Mouse (Mus musculus): ENCODE data around the gene Mkrn2os. TPM values are rescaled to one million over a fixed set of nuclear protein-coding genes. Genes with fewer than 3 reads are reported as not detected.

The Mkrn2os gene
- polyA plus RNA-seq, 1 experiment from 2014 or later = 0.25 TPM

DNA sequence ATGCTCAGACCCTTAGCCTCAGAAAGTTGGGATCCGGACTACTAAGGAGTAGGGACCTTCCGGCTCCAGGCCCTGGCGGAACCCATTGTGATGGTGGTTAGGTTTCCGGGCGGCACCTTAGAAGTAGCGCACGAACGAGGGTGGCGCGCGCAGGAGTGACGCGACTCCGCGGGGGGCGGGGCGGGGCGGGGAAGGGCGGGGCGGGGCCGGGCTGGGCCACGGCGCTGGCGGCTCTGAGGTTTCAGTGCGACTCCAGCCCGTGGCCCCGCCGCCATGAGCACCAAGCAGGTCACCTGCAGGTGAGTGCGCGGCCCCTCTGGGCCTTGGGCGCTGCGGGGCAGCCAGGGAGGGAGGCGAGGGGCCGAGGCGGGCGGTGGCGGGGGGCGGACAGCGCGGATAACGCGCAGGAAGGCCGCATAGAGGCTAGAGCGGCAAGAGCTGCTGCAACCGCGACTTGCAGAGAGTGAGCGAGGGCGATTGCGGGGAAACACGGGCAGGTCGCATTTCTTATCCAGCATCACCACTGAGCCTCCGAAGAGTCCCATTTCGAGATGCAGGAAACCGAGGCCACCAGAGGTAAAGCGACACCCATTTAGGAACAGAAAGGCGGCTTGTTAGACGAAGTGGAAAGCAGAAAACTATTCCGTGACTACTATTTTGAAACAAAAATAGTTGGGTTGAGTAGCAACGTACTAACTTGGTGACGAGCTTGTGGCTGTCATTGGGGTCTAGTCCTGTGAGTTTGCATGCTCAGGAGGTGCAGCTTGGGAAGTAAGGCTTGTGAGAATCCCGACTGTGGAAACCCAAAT is 9.5 kb upstream of the Mkrn2os start, which contains the start of gene Mkrn2:
Gene Mkrn2 (plus strand): TSS at position 188 of the 809 bp plus-strand sequence.
- Histone ChIP-seq H3K4me3 (peak within 1 kb of the TSS; percentile 87), H3K9ac (peak within 1 kb of the TSS; percentile 89), H3K27ac (peak within 1 kb of the TSS; percentile 69; the same call in 1 of the 2 replicates), H3K9me3 (no peaks in the 10 kb centered on the region), H3K4me2 (peak within 1 kb of the TSS; percentile 73), H3K4me1 (peaks cover 12% of the 10 kb centered on the region), H3K36me3 (no peaks in the 10 kb centered on the region), H3K27me3 (no peaks in the 10 kb centered on the region)
- peak; percentile 90 for ATAC-seq (ENCODE audit: borderline replicate concordance, extremely low read depth, low FRiP score, low TSS enrichment)
- under 1% methylated on average over 58 of the region's 61 CpGs for WGBS

DNA sequence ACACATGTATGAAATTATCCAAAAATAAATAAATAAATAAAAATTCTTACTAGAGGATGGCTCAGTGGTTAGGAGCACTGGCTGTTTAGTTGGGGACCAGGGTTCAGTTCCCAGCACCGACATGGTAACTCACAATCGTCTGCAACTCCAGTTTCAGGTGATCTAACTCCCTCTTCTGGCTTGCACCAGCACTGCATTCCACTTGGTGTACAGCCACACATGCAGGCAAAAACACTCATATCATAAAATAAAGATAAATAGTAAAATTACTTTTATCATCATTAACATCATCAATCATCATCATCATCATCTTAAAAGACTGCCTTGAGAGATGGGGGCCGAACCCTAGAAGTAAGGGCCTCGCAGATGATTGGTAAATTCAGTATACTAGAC is 8.9 kb upstream of the Mkrn2os start:
- Histone ChIP-seq H3K36me3 (no peaks in the 10 kb centered on the region), H3K27ac (no peak overlapping the region), H3K9me3 (no peaks in the 10 kb centered on the region), H3K4me2 (peak overlapping the region; percentile 49), H3K27me3 (no peaks in the 10 kb centered on the region), H3K4me3 (peak overlapping the region; percentile 87), H3K9ac (no peak overlapping the region), H3K4me1 (peaks cover 12% of the 10 kb centered on the region)
- 0 out of 2 replicates have a peak, but pooled peaks have one; percentile 20 for ATAC-seq (ENCODE audit: borderline replicate concordance, extremely low read depth, low FRiP score, low TSS enrichment)
- WGBS = 58% methylated on average over 4 of the region's 4 CpGs

DNA sequence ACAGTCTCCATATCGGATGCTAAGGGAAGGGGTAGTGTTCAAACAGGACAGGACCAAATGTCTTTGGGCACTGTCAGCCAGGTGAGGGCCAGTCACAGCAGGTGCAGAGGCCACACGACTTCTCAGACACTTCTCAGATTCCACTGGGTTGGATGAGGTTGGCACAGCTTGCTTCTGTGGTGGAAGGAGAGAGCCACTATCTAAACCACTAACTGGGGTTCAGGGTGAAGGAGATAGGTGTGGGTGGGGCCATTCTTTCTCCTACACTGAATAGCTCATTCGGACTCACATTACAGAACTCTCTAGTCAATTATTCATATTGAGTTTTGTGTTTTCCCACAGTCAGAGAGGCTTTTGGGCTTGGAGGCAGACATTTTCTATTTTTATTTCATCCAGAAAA is 3.3 kb upstream of the Mkrn2os start:
- Histone ChIP-seq H3K4me2 (no peak overlapping the region), H3K4me1 (no peaks in the 10 kb centered on the region), H3K9ac (no peak overlapping the region), H3K36me3 (no peaks in the 10 kb centered on the region), H3K27ac (no peak overlapping the region), H3K9me3 (no peaks in the 10 kb centered on the region), H3K4me3 (no peak overlapping the region), H3K27me3 (no peaks in the 10 kb centered on the region)
- 62% methylated on average over 3 of the region's 3 CpGs for WGBS
- ATAC-seq (ENCODE audit: borderline replicate concordance, extremely low read depth, low FRiP score, low TSS enrichment) = no peak

DNA sequence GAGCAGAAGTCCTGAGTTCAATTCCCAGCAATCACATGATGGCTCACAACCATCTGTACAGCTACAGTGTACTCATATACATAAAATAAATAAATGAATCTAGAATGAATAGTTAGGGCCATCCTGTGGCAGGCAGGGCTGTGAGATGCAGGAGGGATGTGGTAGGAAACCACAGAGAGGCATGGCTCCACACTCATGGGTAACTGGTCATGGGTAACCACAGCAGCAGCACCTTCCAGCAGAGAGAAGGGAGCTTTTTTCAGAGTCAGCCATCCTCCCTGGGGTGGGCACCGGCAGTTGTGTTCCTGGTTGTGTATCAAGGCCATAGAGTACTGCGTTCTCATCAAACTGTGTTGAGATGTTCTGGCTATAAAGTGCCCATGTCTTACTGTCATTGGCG is 2.1 kb upstream of the Mkrn2os start:
- ATAC-seq (ENCODE audit: borderline replicate concordance, extremely low read depth, low FRiP score, low TSS enrichment) = no peak
- H3K9me3 ChIP-seq = no peaks in the 10 kb centered on the region

DNA sequence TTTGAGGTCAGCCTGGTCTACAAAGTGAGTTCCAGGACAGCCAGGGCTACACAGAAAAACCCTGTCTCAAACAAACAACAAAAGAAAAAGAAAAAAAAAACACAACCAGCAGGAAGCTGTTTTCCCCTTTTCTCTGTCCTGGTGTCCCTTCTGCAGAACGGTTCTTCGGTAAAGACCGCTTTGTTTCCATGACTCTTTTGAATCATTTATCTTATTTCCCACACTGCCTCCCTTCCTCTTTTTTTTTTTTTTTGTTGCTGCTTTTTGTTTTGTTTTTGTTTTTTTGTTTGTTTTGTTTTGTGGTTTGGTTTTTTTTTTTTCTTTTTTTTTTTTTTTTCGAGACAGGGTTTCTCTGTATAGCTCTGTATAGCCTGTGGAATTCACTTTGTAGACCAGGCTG is 876 bp upstream of the Mkrn2os start:
- Histone ChIP-seq H3K27me3 (no peaks in the 10 kb centered on the region), H3K36me3 (no peaks in the 10 kb centered on the region), H3K27ac (no peak overlapping the region), H3K9me3 (no peaks in the 10 kb centered on the region), H3K4me3 (no peak overlapping the region), H3K4me2 (no peak overlapping the region), H3K4me1 (no peaks in the 10 kb centered on the region), H3K9ac (no peak overlapping the region)
- no peak for ATAC-seq (ENCODE audit: borderline replicate concordance, extremely low read depth, low FRiP score, low TSS enrichment)
- WGBS = 77% methylated on average over 4 of the region's 4 CpGs

More for the DNA sequence above, 2.1 kb upstream of the Mkrn2os start:
- no peak overlapping the region for H3K4me3 ChIP-seq
- no peaks in the 10 kb centered on the region for H3K36me3 ChIP-seq
- H3K4me2 ChIP-seq = no peak overlapping the region
- no peaks in the 10 kb centered on the region for H3K4me1 ChIP-seq
- no peak overlapping the region for H3K27ac ChIP-seq
- H3K9ac ChIP-seq = no peak overlapping the region
- no peaks in the 10 kb centered on the region for H3K27me3 ChIP-seq
- 75% methylated on average over 3 of the region's 3 CpGs for WGBS

DNA sequence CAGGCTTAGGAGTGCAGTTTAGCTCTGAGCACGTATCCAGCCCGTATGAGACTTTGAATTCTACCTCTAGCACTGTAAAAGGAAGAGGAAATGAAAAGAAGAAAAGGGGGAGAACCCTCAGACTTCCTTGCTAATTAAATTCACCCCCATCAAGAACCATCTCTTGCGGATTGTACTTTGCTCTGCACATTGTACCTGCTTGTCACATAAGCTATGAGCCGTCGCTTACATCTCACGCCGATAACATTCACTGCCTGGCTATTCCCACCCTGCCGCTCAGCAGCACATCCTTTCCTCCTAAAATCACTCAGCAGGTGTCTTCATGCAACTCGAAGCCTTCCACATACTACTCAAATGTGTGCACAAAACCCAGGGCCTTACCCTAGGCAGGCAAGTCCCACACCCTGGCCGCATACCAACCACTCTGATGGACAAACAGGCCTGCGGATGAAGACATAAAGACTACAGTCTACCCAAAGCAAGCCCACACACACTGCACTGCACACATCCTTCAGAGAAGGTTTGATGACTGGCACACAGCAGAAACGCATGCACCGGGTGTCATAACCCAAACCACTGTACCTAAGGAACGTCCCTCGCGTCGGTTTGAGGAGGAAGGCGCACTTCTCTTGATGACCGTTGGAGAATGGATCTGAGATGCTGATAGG is 550 bp downstream of the Mkrn2os start:
- no peaks in the 10 kb centered on the region for H3K9me3 ChIP-seq
- H3K4me2 ChIP-seq = no peak overlapping the region
- no peak overlapping the region for H3K27ac ChIP-seq
- H3K36me3 ChIP-seq = no peaks in the 10 kb centered on the region
- no peaks in the 10 kb centered on the region for H3K4me1 ChIP-seq
- ATAC-seq (ENCODE audit: borderline replicate concordance, extremely low read depth, low FRiP score, low TSS enrichment) = no peak; the same call in 1 of the 2 replicates
- H3K9ac ChIP-seq = no peak overlapping the region
- H3K4me3 ChIP-seq = no peak overlapping the region
- H3K27me3 ChIP-seq = no peaks in the 10 kb centered on the region
- 79% methylated on average over 19 of the region's 19 CpGs for WGBS

DNA sequence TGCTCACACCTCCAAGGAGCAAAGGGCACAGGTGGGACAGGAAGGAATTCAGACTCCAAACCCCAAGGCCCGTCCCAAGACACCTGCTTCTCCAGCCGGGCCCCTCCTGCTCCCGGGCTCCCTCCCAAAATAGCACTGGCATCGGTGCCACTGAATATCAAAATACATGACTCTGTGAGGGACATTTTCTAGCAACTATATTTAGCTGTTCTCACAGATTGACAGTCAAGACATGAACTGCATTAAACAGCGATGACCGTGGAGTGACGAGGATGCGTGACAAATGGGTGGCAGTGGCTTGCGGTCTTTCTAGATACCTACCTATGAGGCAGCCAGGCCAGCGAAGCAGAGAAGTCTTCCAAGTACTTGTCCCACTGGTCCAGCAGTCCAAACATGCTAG is 6.1 kb downstream of the Mkrn2os start:
- no peaks in the 10 kb centered on the region for H3K4me1 ChIP-seq
- H3K9ac ChIP-seq = no peak overlapping the region
- H3K36me3 ChIP-seq = no peaks in the 10 kb centered on the region
- H3K4me2 ChIP-seq = no peak overlapping the region
- no peak for ATAC-seq (ENCODE audit: borderline replicate concordance, extremely low read depth, low FRiP score, low TSS enrichment)
- no peak overlapping the region for H3K4me3 ChIP-seq
- WGBS = 82% methylated on average over 10 of the region's 10 CpGs
- H3K9me3 ChIP-seq = no peaks in the 10 kb centered on the region
- no peak overlapping the region for H3K27ac ChIP-seq
- H3K27me3 ChIP-seq = no peaks in the 10 kb centered on the region

DNA sequence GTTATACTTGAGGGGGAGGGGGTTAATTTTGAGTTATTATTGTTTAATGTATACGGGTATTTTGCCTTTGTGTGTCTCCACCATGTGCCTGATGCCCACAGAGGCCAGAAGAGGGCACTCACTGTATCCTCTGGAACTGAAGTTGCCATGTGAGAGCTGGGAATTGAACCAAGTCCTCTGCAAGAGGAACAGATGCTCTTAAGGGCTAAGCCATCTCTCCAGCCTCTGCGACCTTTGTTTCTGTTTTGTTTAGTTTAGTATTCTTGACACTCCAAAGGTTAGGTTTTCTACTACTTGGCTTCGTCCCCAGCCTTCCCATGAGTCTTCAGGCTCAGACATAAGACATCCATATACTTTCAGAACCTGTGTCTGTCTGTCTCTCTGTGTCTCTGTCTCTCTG is 8.2 kb downstream of the Mkrn2os start:
- H3K9me3 ChIP-seq = no peaks in the 10 kb centered on the region
- H3K27me3 ChIP-seq = no peaks in the 10 kb centered on the region
- no peak overlapping the region for H3K4me3 ChIP-seq
- H3K4me1 ChIP-seq = no peaks in the 10 kb centered on the region
- H3K4me2 ChIP-seq = no peak overlapping the region
- WGBS = 60% methylated on average over 3 of the region's 3 CpGs
- ATAC-seq (ENCODE audit: borderline replicate concordance, extremely low read depth, low FRiP score, low TSS enrichment) = no peak
- H3K9ac ChIP-seq = no peak overlapping the region
- H3K36me3 ChIP-seq = no peaks in the 10 kb centered on the region
- H3K27ac ChIP-seq = no peak overlapping the region

DNA sequence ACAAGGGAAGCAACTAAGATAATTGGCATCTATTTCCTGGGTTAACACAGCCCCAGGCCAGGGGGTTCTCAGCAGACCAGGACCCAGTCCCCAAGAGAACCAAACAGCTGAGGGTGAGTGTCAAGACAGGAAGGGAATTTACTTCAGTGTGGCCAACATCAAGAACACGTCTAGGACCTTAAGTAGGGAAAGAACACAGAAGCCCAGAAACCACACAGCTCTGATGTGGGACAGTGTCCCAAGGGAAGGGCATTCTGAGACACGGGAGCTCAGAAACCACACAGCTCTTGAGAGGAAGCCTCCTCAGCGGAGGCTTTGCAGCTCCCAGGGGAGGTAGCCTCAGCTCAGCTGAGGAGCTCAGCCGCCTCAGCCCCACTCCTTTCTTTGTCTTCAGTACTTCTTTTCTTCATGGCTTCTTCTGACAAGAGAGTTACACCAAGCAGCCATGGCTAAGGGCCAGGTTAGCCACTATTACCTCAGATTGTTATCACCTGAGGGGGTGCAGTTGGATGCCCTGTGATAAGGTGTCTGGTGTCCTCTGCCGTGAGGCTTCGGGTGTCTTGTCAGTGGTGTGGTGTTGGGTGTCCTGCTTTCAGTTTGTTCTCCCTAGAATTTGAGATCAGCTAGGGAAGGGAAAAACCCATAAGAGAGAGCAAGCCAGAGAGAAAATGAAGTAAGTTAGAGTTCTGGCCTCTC is 8.8 kb downstream of the Mkrn2os start:
- H3K36me3 ChIP-seq = 0 out of 2 replicates have a peak, but pooled peaks cover 3% of the 10 kb centered on the region
- no peak overlapping the region for H3K27ac ChIP-seq
- no peaks in the 10 kb centered on the region for H3K27me3 ChIP-seq
- H3K4me1 ChIP-seq = no peaks in the 10 kb centered on the region
- no peak overlapping the region for H3K4me3 ChIP-seq
- 69% methylated on average over 6 of the region's 6 CpGs for WGBS
- no peak for ATAC-seq (ENCODE audit: borderline replicate concordance, extremely low read depth, low FRiP score, low TSS enrichment)
- no peak overlapping the region for H3K4me2 ChIP-seq
- no peak overlapping the region for H3K9ac ChIP-seq
- no peaks in the 10 kb centered on the region for H3K9me3 ChIP-seq

DNA sequence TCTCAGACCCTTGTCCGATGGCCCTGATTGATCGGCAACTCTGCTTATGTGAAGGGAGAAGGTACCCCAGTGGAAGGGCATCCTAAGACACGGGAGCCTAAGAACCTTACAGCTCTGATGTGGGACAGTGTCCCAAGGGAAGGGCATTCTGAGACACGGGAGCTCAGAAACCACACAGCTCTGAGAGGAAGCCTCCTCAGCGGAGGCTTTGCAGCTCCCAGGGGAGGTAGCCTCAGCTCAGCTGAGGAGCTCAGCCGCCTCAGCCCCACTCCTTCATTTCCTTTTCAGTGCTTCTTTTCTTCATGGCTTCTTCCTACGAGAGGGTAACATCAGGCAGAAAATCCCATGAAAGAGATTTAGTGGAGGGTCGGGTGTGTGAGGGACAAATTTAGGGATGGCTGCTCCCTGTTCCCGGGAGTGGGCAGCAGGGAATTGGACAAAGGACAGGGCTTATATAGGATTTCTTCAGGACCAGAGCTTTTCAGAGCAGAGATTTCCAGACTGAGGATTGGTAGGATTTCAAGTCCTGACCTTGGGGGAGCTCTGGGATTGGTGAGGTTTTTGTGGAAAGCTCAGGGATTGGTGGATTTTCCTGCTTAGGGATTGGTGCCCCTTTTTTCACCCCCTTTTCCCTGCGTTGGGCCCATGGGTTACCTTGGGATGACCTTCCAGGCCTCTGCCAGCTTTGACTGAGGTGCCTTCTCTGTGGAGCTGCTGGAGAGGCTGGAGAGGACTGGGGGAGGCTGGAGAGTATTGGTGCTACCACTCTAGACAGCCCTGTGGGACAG is 9.9 kb downstream of the Mkrn2os start:
- no peak for ATAC-seq (ENCODE audit: borderline replicate concordance, extremely low read depth, low FRiP score, low TSS enrichment)
- no peak overlapping the region for H3K9ac ChIP-seq
- H3K9me3 ChIP-seq = no peaks in the 10 kb centered on the region
- H3K27me3 ChIP-seq = no peaks in the 10 kb centered on the region
- WGBS = 83% methylated on average over 10 of the region's 10 CpGs
- no peak overlapping the region for H3K4me3 ChIP-seq
- H3K4me1 ChIP-seq = no peaks in the 10 kb centered on the region
- H3K4me2 ChIP-seq = no peak overlapping the region
- no peak overlapping the region for H3K27ac ChIP-seq
- peaks cover 13% of the 10 kb centered on the region; the same call in 1 of the 2 replicates for H3K36me3 ChIP-seq

DNA sequence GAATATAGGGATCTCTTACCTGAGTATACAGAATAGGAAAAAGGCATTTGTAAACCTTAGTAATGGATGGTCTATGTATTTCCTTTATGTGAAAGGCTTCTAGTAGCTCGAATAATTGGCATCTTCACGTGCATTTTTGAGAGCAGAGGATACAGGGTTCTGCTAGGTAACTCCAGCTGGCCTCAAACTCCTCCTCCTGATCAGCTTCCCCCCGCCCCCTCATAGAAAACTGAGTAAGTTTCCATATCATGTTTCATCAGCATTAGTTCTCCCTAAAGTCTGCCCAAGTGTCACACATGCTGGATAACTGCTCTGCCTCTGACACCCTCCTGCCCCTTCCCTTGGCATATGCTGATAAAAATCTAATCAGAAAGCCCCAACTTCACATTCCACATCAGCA is 11.6 kb downstream of the Mkrn2os start:
- no peaks in the 10 kb centered on the region for H3K4me1 ChIP-seq
- no peaks in the 10 kb centered on the region for H3K27me3 ChIP-seq
- no peak overlapping the region for H3K9ac ChIP-seq
- peaks cover 29% of the 10 kb centered on the region for H3K36me3 ChIP-seq
- no peak overlapping the region for H3K4me2 ChIP-seq
- no peak overlapping the region for H3K4me3 ChIP-seq
- 79% methylated on average over 3 of the region's 3 CpGs for WGBS
- ATAC-seq (ENCODE audit: borderline replicate concordance, extremely low read depth, low FRiP score, low TSS enrichment) = no peak
- no peak overlapping the region for H3K27ac ChIP-seq
- H3K9me3 ChIP-seq = no peaks in the 10 kb centered on the region

All from lung, embryonic 15.5 days (tissue).